Mouse (Mus musculus) layer of hippocampus, adult 2 months (tissue): ENCODE data around the gene Eif1ad. TPM values are rescaled to one million over a fixed set of nuclear protein-coding genes. Genes with fewer than 3 reads are reported as not detected.
A peak's percentile ranks its signal among the peaks of the same experiment; 100 is the strongest.

Experiments used
- DNase-seq, 2 experiments: peaks; one replicate each; pipeline ENCODE4 v3.0.0; 2022; ENCODE audit warnings: low spot score in 2 of 2
- H3K27ac ChIP-seq: fragments of 200-600 bp; 2 replicates; pipeline ENCODE4 v1.8.1; 2022
- H3K4me3 ChIP-seq: fragments of 200-600 bp; 2 replicates; pipeline ENCODE4 v1.8.1; 2022; ENCODE audit warnings: mild to moderate bottlenecking
- CTCF ChIP-seq: fragments of 200-600 bp; conservative IDR thresholded peaks from 2 replicates; pipeline ENCODE4 v1.8.1; 2022; ENCODE audit warnings: antibody characterized with exemption, mild to moderate bottlenecking, moderate library complexity
- total RNA-seq, 2 experiments: library from RNA; stranded (reverse); gene quantifications; 2 replicates each; pipeline ENCODE4 v1.2.3; 2021

Gene Eif1ad
- total RNA-seq, 2 experiments from 2014 or later: 21.4 to 22.5 TPM

DNA sequence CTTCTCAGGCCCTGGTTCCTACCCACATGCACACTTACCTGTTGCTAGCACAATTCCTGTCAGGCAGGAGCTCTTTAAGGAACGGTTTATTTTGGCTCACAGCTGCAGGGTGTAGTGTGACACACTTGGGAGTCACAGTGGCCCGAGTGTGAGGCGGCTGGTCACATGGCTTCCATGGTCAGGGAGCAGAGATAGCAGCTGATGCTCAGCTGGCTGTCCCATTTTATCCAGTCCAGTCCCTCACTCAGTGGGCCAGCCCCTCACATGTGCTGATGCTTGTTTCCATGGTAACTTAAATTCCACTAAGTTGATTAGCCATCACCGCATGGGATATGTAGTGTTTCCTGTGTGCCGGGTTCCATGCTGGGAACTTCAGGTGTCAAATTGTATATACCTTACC is 45.4 kb downstream of the Eif1ad start:
- no peak for TF ChIP-seq CTCF
- Histone ChIP-seq H3K4me3 (no peak overlapping the region), H3K27ac (no peak overlapping the region)
- DNase-seq: no peak

DNA sequence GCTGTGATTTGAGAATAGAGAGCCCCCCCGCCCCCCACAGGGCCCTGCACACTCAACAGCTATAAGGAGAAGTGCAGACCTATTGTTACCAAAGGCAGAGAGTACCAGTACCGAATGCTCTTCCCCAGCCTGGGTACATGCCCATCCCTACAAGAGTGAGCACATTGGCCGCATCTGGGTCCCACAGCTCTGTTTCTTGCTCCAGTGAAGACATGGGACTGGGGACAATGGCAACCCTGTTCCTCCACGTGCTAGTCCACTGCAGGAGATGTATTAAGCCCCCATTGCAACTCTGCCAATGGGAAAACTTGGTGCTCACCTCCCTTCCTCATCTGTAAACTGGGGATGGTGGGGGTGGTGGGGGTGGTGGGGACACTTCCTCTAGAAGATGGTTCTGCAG is 47.3 kb downstream of the Eif1ad start:
- H3K4me3 ChIP-seq: no peak overlapping the region
- no peak for DNase-seq
- H3K27ac ChIP-seq: peak overlapping the region; percentile 76
- TF ChIP-seq CTCF: no peak

DNA sequence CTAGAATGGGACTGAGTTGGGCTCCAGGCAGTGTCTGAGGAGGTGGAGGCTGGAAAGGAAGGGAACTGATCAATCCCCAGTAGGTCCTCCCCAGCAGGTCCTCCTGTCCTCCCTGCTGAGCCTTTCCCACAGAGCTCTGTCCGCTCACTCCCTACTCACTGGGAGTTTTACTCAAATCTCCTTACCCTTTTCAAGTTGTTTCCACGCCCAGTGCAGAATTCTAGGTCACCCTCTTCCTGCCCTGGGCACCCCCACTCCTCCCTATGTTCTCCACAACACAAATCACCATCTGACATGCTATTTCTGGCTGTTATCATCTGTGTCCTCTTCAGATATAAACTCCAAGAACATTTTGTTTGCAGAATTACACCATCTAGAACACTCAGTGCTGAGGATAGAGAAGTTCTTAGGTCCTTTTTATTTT is 48.0 kb downstream of the Eif1ad start:
- Histone ChIP-seq H3K4me3 (no peak overlapping the region), H3K27ac (peak overlapping the region; percentile 76)
- no peak for TF ChIP-seq CTCF
- DNase-seq: no peak

DNA sequence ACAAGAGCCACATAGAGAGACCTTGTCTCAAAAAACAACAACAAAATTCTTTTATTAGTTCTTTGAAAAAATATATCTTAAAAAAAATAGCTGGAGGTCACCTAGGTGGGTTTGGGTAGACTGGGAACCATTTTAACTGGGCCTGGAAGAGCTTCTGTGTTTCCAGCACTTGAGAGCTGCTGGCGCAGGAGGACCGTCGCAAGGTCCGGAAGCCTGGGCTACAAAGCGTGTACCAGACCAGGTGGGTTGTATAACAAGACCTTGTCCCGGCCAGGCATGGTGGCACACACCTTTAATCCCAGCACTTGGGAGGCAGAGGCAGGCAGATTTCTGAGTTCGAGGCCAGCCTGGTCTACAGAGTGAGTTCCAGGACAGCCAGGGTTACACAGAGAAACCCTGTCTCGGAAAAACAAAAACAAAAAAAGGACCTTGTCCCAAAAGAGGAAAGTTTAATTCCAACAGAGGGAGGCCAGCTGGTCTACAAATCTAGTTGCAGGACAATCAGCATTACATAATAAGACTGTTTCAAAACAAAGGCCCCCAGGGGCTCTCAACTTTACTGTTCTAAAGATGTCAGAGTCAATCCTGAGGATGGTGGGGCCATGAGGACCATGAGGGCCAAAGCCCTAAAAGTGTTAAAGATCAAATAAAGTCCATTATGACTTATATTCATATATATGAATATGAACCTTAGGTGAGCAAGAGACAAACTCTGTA is 52.4 kb downstream of the Eif1ad start:
- Histone ChIP-seq H3K27ac (no peak overlapping the region), H3K4me3 (no peak overlapping the region)
- DNase-seq: no peak
- no peak for TF ChIP-seq CTCF

DNA sequence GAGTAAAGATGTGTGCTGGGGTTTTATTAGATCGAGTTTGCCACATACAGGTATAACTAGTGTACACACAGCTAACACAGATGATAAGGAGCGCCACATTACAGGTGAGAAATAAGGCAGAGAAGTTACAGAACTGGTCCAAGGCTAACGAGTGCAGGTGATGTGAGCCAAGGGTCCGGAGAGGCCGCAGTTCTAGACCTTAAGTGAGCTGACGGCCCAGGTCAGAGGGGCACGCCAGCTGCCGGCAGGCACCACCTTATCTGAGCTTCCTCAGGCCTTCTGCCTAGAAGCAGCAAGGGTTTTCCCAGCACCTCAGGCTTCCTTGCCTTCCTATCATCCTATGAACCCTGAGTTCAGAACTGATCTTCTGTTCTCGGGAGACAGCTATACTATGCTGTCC is 53.1 kb downstream of the Eif1ad start:
- no peak for TF ChIP-seq CTCF
- no peak overlapping the region for H3K27ac ChIP-seq
- no peak for DNase-seq
- H3K4me3 ChIP-seq: no peak overlapping the region

DNA sequence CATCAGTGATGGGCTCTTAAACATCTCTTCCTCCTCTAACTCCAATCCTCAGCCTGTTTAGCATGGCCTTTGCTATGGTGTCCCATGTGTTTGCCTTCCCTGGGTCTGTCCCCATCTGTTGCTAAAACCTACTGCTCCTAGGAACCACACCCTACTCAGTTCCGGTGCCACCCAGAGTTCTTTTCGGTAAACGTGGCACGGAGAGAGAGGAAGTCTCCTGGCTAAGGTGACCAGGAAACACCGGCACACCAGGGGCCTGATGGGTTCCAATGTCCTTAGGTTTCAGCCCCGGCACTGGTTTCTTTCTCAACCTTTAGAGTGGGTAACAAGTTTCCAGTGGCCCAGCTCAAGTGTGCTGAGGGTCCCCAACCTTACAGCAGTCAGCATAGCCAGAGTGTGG is 54.0 kb downstream of the Eif1ad start:
- Histone ChIP-seq H3K27ac (no peak overlapping the region), H3K4me3 (no peak overlapping the region)
- no peak for TF ChIP-seq CTCF
- DNase-seq: no peak

Other genes starting within 250 kb of the Eif1ad start
- gene Klc2, start 248.2 kb upstream of the Eif1ad start, total RNA-seq: 100 to 1,000 TPM; 223 to 231 TPM
- 10 to 100 TPM; 56.4 to 57.4 TPM for gene Pacs1, start 93.6 kb upstream of the Eif1ad start, total RNA-seq
- gene Sf3b2, start 71.3 kb upstream of the Eif1ad start, total RNA-seq: 100 to 1,000 TPM; 214 to 219 TPM
- gene Gal3st3, start 68.4 kb upstream of the Eif1ad start, total RNA-seq: 100 to 1,000 TPM; 106 to 109 TPM
- gene Catsper1, start 31.0 kb upstream of the Eif1ad start, total RNA-seq: not detected
- gene Cst6, start 17.2 kb upstream of the Eif1ad start, total RNA-seq: 1 to 10 TPM; 4.6 to 5.9 TPM
- 10 to 100 TPM; 81.0 to 86.2 TPM for gene Banf1, start 427 bp downstream of the Eif1ad start, total RNA-seq
- gene Sart1, start 22.0 kb downstream of the Eif1ad start, total RNA-seq: 100 to 1,000 TPM; 113 to 125 TPM
- gene Tsga10ip, start 35.8 kb downstream of the Eif1ad start, total RNA-seq: under 1 TPM; 0.20 to 0.37 TPM
- gene Drap1, start 58.2 kb downstream of the Eif1ad start, total RNA-seq: 100 to 1,000 TPM; 316 to 335 TPM
- 10 to 100 TPM; 61.9 to 70.7 TPM for gene AI837181, start 58.4 kb downstream of the Eif1ad start, total RNA-seq
- not detected for gene Fosl1, start 80.8 kb downstream of the Eif1ad start, total RNA-seq
- gene Ccdc85b, start 91.2 kb downstream of the Eif1ad start, total RNA-seq: 10 to 100 TPM; 31.5 to 33.9 TPM
- gene Fibp, start 93.9 kb downstream of the Eif1ad start, total RNA-seq: 10 to 100 TPM; 87.2 to 89.6 TPM
- under 1 TPM in 1 of 2 experiments, not detected in 1; 0.31 TPM for gene Ctsw, start 101.8 kb downstream of the Eif1ad start, total RNA-seq
- 10 to 100 TPM; 13.2 to 14.1 TPM for gene Efemp2, start 107.2 kb downstream of the Eif1ad start, total RNA-seq
- gene Mus81, start 121.7 kb downstream of the Eif1ad start, total RNA-seq: 10 to 100 TPM; 40.9 to 42.9 TPM
- gene Cfl1, start 123.7 kb downstream of the Eif1ad start, total RNA-seq: 1,000 to 10,000 TPM; 1,280 to 1,287 TPM
- 1 to 10 TPM; 6.2 to 9.1 TPM for gene 1700020D05Rik, start 137.0 kb downstream of the Eif1ad start, total RNA-seq
- gene Snx32, start 143.8 kb downstream of the Eif1ad start, total RNA-seq: 10 to 100 TPM; 85.9 to 86.6 TPM
- not detected for gene Ovol1, start 193.9 kb downstream of the Eif1ad start, total RNA-seq
- 1 to 10 TPM; 6.8 to 7.4 TPM for gene Ap5b1, start 201.3 kb downstream of the Eif1ad start, total RNA-seq
- 10 to 100 TPM; 80.0 to 88.2 TPM for gene Rnaseh2c, start 235.1 kb downstream of the Eif1ad start, total RNA-seq
- 10 to 100 TPM; 82.8 to 93.0 TPM for gene Kat5, start 243.5 kb downstream of the Eif1ad start, total RNA-seq